Mouse (Mus musculus) limb, embryonic 14.5 days (tissue): ENCODE measurements at regions not wholly inside any gene's neighbourhood (a gene's known extent, or its start where the extent isn't known, plus 50 kb on each side); places are given as distances from the start of the nearest gene placed in this dataset. TPM values are rescaled to one million over a fixed set of nuclear protein-coding genes. Genes with fewer than 3 reads are reported as not detected.

ENCODE experiments used
- ATAC-seq: fragments of 200-750 bp; cut with Nextera tagmentation; 2 replicates; pipeline ENCODE4 v1.8.0; 2017; ENCODE audit warnings: low read depth, moderate number of reproducible peaks, moderate TSS enrichment; ENCODE audit not compliant: low FRiP score
- DNase-seq: peaks from one replicate; pipeline ENCODE4 v3.0.0-alpha.2; 2015; ENCODE audit warnings: low spot score
- H3K27ac ChIP-seq: fragments of 300-500 bp; sonication (generic); replicated peaks from 2 replicates; pipeline ENCODE4 v1.5.1; 2014; ENCODE audit warnings: low read depth, mild to moderate bottlenecking, low read length, moderate library complexity, mixed read lengths
- H3K27me3 ChIP-seq: fragments of 300-500 bp; sonication (generic); 2 replicates; pipeline ENCODE4 v1.6.1; 2014; ENCODE audit warnings: low read length, mixed read lengths; ENCODE audit not compliant: control insufficient read depth, insufficient read depth
- H3K36me3 ChIP-seq: fragments of 300-500 bp; sonication (generic); 2 replicates; pipeline ENCODE4 v1.6.1; 2014; ENCODE audit warnings: mild to moderate bottlenecking, low read length, moderate library complexity, mixed read lengths; ENCODE audit not compliant: control insufficient read depth, insufficient read depth
- H3K4me1 ChIP-seq: fragments of 300-500 bp; sonication (generic); 2 replicates; pipeline ENCODE4 v1.6.1; 2014; ENCODE audit warnings: antibody characterized with exemption, low read length, mixed read lengths; ENCODE audit not compliant: control insufficient read depth, insufficient read depth
- H3K4me2 ChIP-seq: fragments of 300-500 bp; sonication (generic); replicated peaks from 2 replicates; pipeline ENCODE4 v1.6.1; 2014; ENCODE audit warnings: low read depth, mild to moderate bottlenecking, low read length, moderate library complexity; ENCODE audit not compliant: severe bottlenecking
- H3K4me3 ChIP-seq: fragments of 300-500 bp; sonication (generic); replicated peaks from 2 replicates; pipeline ENCODE4 v1.5.1; 2014; ENCODE audit warnings: low read length
- H3K9ac ChIP-seq: fragments of 300-500 bp; sonication (generic); 2 replicates; pipeline ENCODE4 v1.6.1; 2014; ENCODE audit warnings: mild to moderate bottlenecking, low read depth, low read length, moderate library complexity; ENCODE audit not compliant: severe bottlenecking
- H3K9me3 ChIP-seq: fragments of 300-500 bp; sonication (generic); 2 replicates; pipeline ENCODE4 v1.6.1; 2016; ENCODE audit warnings: low read length; ENCODE audit not compliant: control insufficient read depth
- POLR2A ChIP-seq: fragments of 200-500 bp; IDR thresholded peaks from 2 replicates; pipeline ENCODE4 v1.8.0; 2012; ENCODE audit warnings: inconsistent platforms, mild to moderate bottlenecking, moderate library complexity, borderline replicate concordance; ENCODE audit not compliant: insufficient read depth, insufficient read length; ENCODE audit errors: extremely low read depth
- WGBS: fragments of 180-500 bp; shearing (Covaris S2); extraction: QIAGEN DNeasy Blood & Tissue Kit; methylation state at CpG from one replicate; pipeline ENCODE4 v1.1.7; 2014; 5-methylcytosine and 5-hydroxymethylcytosine counted together
- microRNA-seq: library from miRNA; unstranded; fragments of <30 nt; microRNA quantifications from one replicate; pipeline ENCODE4, GENCODE M21; 2016

DNA sequence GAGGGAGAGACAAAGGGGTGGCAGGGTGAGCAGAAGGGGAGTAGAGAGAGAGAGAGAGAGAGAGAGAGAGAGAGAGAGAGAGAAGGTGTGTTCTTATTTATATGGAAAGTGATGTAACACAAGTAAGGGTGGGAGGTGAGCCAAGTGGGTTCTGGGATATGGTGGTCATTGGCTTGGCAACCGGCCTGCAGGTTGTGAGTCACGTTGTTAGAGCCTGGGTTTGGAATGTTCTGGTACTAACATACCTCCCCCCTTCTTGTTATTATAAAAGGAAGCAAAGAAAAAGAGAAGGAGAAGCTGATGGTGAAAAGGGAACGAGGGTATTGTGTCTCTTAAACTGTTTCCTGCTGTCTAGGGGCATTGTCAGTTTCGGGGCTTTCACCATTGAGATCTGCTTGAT lies 58.3 kb upstream of the Lemd2 start:
- Histone ChIP-seq H3K4me3 (no peak overlapping the region), H3K27me3 (no peaks in the 10 kb centered on the region), H3K9ac (no peak overlapping the region), H3K36me3 (no peaks in the 10 kb centered on the region), H3K4me2 (no peak overlapping the region), H3K4me1 (no peaks in the 10 kb centered on the region), H3K9me3 (no peaks in the 10 kb centered on the region), H3K27ac (no peak overlapping the region)
- no peak for TF ChIP-seq POLR2A
- DNase-seq: no peak
- 62% methylated on average over 4 of the region's 4 CpGs for WGBS
- no peak for ATAC-seq

GRCm38 (mm10) chr17:27261981-27262380 lies 57.7 kb upstream of the Lemd2 start:
- WGBS: 88% methylated on average over 9 of the region's 9 CpGs
- no peak for TF ChIP-seq POLR2A
- Histone ChIP-seq H3K4me1 (no peaks in the 10 kb centered on the region), H3K4me2 (no peak overlapping the region), H3K27me3 (no peaks in the 10 kb centered on the region), H3K36me3 (no peaks in the 10 kb centered on the region), H3K9ac (no peak overlapping the region), H3K27ac (no peak overlapping the region), H3K9me3 (no peaks in the 10 kb centered on the region), H3K4me3 (no peak overlapping the region)
- DNase-seq (no peak), ATAC-seq (no peak)

GRCm38 (mm10) chr17:27261251-27261650 lies 57.0 kb upstream of the Lemd2 start:
- TF ChIP-seq POLR2A: no peak
- Histone ChIP-seq H3K4me3 (no peak overlapping the region), H3K4me1 (no peaks in the 10 kb centered on the region), H3K4me2 (no peak overlapping the region), H3K9ac (no peak overlapping the region), H3K36me3 (no peaks in the 10 kb centered on the region), H3K9me3 (no peaks in the 10 kb centered on the region), H3K27me3 (no peaks in the 10 kb centered on the region), H3K27ac (no peak overlapping the region)
- 58% methylated on average over 2 of the region's 2 CpGs for WGBS
- DNase-seq (no peak), ATAC-seq (no peak)

GRCm38 (mm10) chr17:27260116-27260515 lies 55.8 kb upstream of the Lemd2 start:
- TF ChIP-seq POLR2A: no peak
- Histone ChIP-seq H3K36me3 (no peaks in the 10 kb centered on the region), H3K9ac (no peak overlapping the region), H3K4me2 (no peak overlapping the region), H3K27me3 (no peaks in the 10 kb centered on the region), H3K4me1 (no peaks in the 10 kb centered on the region), H3K4me3 (no peak overlapping the region), H3K27ac (no peak overlapping the region), H3K9me3 (no peaks in the 10 kb centered on the region)
- no peak for ATAC-seq
- 91% methylated on average over 9 of the region's 9 CpGs for WGBS
- no peak for DNase-seq

DNA sequence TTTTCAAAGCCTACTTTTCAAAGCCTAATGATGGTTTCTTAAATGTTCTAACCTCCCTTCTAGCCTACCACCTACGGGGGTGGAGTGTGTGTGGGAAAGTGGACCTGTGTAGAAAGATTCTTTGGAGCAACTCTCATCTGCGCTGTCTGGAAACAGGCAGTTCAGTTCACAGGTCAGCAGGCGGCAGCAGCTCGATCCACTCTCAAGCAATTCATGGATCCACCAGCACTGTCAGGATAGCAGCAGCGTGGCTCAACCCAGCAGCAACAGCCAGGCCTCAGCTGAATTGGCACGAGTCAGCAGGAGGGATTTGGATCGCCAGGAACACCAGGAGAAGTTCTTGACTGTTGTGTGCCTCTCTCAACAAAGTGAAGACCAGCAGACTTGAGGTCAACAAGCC lies 53.1 kb upstream of the Lemd2 start:
- DNase-seq (peak; percentile 28), ATAC-seq (no peak)
- H3K36me3 ChIP-seq: no peaks in the 10 kb centered on the region
- no peak overlapping the region for H3K4me3 ChIP-seq
- no peak overlapping the region for H3K27ac ChIP-seq
- TF ChIP-seq POLR2A: no peak
- no peaks in the 10 kb centered on the region for H3K9me3 ChIP-seq
- no peaks in the 10 kb centered on the region for H3K4me1 ChIP-seq
- no peak overlapping the region for H3K9ac ChIP-seq
- no peaks in the 10 kb centered on the region for H3K27me3 ChIP-seq
- WGBS: 42% methylated on average over 7 of the region's 7 CpGs
- H3K4me2 ChIP-seq: no peak overlapping the region

GRCm38 (mm10) chr17:27255804-27256203 lies 51.5 kb upstream of the Lemd2 start:
- Histone ChIP-seq H3K4me3 (no peak overlapping the region), H3K27me3 (no peaks in the 10 kb centered on the region), H3K4me1 (0 out of 2 replicates have a peak, but pooled peaks cover 2% of the 10 kb centered on the region), H3K9me3 (no peaks in the 10 kb centered on the region), H3K36me3 (no peaks in the 10 kb centered on the region), H3K27ac (no peak overlapping the region), H3K9ac (no peak overlapping the region), H3K4me2 (no peak overlapping the region)
- ATAC-seq: no peak
- 37% methylated on average over 7 of the region's 7 CpGs for WGBS
- DNase-seq: no peak
- no peak for TF ChIP-seq POLR2A

Small RNA genes lying in the stretch of these regions (microRNA-seq; reads per million reads assigned to microRNA genes)
- gene Mir7214 (not detected), gene Mir7216 (not detected), gene Mir7217 (not detected), gene Mir7218 (not detected)
